Mouse (Mus musculus): ENCODE measurements at regions not wholly inside any gene's neighbourhood (a gene's known extent, or its start where the extent isn't known, plus 50 kb on each side); places are given as distances from the start of the nearest gene placed in this dataset.

DNA sequence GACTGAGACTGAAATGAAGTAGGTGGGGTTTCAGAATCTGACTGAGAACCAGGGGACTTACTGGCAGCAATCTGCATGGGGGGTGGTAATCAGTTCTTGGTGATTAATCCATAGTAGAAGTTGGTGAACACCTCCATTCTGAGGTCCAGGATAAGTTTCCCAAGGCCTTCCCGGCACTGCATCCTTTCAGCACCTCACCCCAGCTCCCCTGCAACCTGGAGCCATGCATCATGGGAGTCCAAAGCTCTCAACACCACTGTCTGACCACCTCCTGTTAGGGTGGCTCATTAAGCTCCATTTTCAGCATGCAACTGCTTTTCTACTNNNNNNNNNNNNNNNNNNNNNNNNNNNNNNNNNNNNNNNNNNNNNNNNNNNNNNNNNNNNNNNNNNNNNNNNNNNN lies 157.0 kb downstream of the Cyp26b1 start:
- no peak for DNase-seq (ENCODE audit: low spot score in 2 of 2)

DNA sequence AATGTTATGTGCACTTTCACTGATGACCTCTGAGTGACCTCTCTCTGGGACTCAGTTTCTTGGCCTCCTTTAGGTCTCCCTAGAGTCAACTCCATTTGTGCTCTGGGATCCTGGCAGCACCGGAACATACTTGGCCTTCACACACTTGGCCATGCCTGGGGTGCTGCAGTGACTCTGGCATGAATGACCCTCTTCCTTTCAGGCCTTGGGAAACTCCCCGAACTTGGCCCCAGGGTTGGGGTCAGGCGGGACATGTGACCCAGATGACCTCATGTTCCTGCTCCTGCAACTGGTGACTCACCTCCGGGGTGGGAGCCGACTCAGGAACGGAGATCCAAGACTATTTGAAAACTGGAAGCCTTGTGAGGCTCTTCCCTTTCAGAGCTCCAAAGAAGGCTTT lies 159.2 kb downstream of the Cyp26b1 start:
- no peak for DNase-seq (ENCODE audit: low spot score in 2 of 2)

DNA sequence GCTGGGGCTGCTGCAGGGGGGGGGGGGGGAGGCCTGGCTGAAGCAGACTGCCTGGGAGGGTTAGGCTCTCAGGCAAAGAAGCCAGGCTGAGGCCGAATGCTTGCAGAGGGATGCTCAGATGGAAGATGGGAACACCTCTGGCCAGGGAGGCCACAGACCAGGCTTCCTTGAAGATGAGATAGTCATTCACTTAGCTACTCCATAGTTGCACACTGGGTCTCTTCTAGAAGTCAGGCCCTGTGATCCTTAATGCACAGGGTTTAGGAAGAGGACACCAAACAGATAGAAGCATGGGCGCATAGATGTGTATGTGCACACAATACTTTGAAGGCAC lies 162.1 kb downstream of the Cyp26b1 start:
- no peak for DNase-seq (ENCODE audit: low spot score in 2 of 2)

DNA sequence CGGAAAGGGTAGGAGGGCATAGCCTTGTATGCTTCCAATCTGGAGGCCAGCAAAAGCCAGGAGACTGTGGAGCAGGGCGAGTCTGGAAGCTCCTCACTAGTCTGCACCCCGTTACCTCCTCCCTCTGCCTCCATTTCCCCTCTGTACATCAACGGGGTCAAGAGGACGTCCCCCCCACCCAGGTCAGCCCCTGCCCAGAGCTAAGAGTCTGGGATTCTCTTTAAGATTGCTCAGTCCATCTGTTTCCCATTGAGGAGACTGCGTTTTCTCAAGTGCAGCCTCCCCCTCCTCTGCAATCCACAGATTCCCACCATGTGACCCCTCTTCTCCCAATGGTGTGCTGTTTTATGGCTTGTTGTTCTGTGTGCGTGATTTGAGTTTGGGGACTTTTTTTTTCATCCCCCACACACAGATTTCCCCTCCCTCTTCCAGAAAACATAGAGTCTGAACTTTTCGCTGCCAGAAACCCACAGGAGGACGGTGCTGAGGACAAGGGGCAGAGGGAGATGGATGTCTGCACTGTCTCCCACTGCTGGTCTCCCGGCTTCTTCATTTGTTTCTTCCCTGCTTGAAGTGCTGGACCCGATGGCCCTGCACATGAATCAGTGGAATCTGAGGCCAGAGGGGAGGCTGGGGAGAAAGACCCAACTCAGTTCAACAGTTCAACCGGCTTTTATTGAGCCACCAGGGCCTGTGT lies 162.6 kb downstream of the Cyp26b1 start:
- DNase-seq (ENCODE audit: low spot score in 2 of 2): no peak

DNA sequence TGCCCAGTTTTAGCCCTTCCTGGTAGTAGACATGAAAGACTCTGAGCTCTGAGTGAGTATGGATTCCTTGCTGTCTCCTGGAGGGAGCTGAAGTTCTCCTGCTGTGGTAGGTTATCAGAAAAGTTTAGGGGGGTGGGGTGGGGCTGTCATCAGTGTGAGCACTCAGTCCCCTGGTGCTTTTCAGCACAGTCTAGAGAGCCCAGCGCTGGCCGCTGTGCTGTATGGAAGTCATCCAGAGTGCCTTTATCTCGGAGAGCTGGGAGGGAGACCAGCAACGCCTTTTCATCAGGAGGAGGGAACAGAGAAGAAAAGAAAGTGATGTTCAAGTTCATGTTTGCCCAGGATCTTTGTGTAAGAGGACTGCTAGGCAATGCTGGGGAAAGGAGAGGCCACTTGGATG lies 163.6 kb downstream of the Cyp26b1 start:
- no peak for DNase-seq (ENCODE audit: low spot score in 2 of 2)

DNA sequence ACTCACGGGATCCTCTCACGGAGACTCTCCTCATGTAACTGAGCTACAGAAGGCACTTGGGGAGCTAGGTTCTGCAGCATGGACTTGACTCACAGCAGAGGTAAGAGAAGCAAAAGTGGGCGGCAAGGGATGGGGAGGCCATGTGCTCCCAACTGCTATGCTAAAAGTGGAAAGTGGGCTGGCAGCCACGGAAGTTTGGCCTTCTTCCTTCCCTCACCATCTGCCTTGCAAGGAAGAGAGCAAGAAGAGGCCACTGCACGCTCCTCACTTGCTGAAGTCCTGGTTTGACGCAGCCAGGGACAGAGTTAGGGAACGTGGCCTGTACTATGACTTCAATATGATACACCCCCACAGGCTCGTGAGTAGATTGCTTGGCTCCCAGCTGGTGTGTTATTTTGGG lies 164.5 kb downstream of the Cyp26b1 start:
- DNase-seq (ENCODE audit: low spot score in 2 of 2): peak; percentile 59 to 71

DNA sequence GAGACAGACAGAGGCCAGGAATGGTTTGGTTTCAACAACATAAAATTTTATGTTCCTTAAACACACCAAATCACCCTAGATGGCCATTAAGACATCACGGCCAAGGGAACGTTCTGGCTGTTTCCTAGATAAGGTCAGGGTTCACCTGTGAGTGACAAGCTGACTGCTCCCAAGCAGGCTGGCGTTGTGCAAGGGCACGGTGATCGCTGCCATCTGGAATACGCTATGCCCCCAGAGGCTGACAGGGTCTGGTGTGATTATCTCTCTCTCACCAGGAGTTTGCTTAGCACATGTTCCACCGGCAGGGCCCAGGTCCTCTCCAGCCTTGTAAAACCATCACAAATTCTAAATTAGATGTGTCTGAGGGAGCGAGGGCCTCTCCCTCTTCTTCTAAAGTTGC lies 167.0 kb downstream of the Cyp26b1 start:
- no peak for DNase-seq (ENCODE audit: low spot score in 2 of 2)

DNA sequence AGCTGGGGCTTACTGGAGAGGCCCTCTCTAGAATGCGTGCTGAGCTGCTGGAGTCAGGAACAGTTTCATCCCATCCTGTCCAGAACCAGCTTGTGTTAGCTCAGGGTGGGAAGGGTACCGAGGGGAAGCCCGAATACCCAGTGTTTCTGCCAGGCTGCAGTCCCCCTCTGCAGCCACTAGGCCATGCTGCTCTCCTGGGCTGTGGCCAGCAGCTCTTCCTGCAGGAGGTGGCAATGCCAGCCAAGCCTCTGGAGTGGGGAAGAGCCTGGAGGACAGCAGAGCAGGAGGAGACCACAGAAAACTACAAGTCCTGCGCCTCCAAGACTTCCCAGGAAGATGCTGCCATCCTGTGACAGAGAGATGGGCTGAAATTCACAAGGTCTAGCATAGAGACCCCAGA lies 167.9 kb downstream of the Cyp26b1 start:
- no peak for DNase-seq (ENCODE audit: low spot score in 2 of 2)

DNA sequence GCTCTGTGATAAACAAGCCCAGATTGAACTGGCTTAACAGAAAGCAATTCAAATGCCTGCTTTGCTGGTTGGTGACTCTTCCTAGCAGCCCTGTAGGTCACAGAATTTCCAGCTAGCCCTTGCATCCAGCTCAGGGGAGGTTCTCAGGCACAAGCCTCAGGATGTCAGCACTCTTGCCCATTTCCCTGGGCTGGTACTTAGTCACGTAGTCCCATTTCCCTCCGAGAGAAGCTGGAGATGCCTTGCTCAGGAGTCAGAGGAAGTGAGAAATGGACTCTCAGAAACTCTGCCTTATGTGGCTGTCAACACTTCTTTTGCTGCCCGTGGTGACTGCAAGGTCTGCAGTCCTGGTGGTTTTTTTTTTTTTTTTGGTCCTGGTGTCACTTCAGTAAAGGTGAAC lies 170.8 kb downstream of the Cyp26b1 start:
- no peak for DNase-seq (ENCODE audit: low spot score in 2 of 2)

DNA sequence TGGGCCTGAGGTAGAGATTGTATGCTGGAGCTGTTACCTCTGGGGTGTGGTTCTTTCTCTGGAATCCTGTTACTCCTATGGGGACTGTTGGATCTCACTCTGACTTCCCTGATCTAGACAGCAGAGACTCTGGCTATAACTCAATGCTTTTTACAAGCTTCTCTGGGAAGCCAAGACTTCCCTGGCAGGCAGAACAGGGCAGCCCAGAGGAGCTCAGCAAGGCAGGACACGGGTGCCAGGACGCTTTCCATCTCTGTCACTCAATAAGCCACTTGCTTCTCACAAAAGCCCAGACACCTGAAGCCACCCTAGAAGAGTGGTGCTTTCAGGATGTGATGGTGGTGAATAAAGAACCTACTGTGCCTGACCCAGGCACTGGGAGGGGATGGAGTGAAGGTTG lies 174.0 kb downstream of the Cyp26b1 start:
- DNase-seq (ENCODE audit: low spot score in 2 of 2): no peak

DNA sequence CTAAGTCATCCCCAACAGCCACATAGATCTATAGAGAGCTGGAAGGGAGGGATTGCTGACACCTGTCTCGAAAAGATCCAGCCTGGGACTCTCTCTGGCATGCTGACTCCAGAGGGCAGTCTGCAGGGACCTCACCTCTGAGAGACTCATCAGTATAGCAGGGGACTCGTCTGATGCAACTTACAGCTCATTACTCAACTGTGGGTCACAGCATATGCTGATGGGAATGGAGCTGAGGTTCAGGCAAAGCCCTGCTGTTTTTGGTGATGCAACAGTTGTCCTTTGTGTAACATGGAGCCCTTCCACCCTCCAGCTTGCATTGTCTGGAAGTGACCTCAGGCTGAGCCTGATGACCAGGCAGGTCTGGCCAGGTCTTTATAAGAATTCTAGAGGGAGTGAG lies 174.4 kb downstream of the Cyp26b1 start:
- DNase-seq (ENCODE audit: low spot score in 2 of 2): no peak

DNA sequence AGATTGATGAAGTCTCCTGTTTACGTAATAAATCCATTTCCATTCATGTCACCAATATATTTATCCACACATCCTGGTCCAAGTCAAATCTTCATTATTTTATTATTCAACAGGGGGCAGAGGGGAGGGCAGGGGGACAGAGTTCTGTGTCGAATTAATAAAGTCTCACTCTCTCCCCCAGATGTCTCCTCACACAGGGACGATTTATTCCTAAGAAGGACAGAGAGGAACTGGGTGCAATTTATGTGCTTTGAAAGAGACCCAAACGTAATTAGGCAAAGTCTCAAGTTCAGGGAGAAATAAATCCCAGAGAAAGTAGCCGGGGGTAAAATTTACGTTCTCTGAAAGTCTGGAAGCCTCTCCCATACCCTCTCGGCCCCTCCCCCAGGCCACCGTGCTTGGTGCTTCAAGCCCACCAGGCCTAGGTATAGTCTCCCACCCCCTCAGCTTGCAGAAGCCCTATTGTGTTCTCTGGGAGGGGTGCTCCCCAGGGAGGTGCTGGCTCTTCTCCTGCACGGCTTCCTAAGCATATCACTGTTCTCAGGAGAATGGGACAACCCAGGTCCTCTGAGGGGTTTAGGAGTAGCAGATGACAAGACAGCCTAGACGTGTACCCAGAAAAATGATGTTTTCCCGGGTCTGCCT lies 176.6 kb downstream of the Cyp26b1 start:
- no peak for DNase-seq (ENCODE audit: low spot score in 2 of 2)

DNA sequence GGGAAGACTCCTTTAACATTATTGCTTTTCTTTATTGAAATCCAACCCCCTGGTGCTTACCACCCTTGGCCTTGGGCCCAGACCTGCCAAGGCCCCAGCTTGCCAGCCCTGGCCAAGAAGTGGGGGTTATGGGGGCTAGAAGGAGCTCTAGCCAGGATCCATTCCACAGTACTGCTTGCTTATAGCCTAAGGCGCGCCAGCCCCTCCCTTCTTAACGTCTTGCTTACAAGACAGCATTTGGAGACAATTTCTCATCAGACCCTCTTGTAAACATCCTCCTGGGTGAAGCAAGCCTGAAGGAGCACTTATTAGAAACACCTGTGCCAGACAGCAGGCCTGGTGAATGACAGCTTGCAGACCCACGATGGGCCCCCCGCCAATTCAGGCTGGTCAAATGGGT lies 179.3 kb downstream of the Cyp26b1 start:
- DNase-seq (ENCODE audit: low spot score in 2 of 2): no peak

DNA sequence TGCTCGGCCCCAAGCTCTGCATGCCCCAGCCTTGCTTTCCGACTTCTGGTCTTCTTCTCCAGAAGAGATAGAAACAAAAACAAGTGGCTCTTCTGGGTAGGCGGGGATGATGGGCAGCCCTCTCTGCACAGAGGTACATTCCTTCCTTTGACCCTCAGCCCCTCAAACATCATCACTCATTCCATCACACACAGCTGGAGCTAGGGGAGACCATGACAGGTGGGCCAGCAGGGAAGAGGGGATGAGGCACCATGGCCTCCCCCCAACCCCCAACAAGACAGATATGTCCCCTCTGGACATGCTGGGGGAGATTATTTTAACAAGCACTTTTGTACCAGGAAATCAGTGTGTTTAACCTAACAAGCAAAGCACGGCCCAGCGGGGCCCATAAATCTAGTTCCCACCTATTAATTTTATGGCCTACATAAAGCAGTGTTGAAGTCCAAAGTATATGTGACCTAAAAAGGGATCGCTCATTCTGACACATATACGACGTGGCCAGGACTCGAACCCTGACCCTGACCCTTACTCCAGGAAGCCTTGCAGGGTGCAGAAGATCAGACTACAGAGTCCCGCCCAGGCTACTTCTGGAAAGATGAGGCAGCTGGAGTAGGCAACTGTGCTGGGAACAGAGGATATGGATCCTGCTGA lies 183.7 kb downstream of the Cyp26b1 start:
- DNase-seq (ENCODE audit: low spot score in 2 of 2): no peak

DNA sequence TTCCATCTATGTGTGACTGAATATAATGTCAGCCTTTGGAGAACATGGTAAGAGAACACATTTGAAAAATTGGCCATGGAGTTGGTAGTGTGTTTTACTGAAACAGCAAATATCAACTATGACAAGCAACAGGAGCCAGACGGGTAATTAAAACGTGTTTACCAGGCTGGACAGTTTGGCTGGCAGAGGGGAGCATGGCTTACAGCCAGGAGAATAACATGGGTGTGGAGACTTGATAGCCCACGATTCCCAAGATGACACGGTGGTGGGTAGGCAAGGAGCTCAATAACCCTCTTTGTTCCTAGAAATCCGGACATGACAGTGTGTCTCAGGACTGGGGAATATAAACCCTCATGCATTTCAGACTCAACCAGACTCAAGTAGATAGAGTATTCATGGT lies 185.2 kb downstream of the Cyp26b1 start:
- DNase-seq (ENCODE audit: low spot score in 2 of 2): no peak

DNA sequence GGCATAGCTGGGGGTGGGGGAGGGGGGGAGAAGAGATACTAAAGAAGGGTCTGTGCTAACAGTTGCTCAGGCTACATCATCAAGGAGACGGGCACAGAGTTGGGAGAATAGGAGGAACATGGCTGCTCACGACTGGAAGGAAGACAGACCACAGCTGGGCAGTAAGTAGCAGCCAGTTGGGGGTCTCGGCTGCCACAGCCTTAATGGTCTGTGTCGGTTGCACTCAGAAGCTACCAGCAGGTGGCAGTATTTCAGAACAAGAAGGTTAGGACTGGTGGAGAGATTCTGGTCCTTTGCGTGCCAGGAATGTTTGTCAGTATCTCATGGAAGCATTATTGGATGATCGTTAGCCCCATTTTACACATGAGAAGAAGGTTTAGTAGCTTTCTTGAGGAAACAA lies 185.9 kb downstream of the Cyp26b1 start:
- peak in 1 of 2 experiments; percentile 50 for DNase-seq (ENCODE audit: low spot score in 2 of 2)

DNA sequence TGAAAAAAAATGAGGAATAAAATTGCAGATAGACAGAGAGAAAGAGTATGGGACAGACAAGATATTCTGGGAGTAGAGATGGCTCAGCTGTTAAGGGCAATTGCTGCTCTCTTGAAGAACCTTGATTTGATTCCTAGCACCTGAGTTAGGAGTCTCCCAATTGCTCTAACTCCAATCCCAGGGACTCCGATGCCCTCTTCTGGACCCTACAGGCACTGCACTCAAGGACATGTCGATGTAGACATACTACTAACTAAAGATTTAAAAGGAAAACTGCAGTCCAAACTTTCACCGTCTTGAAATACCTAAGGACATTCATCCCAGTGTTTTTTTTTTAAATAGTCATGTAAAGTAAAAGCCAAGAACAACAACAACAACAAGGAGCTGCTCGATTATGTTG lies 189.0 kb downstream of the Cyp26b1 start:
- DNase-seq (ENCODE audit: low spot score in 2 of 2): no peak

DNA sequence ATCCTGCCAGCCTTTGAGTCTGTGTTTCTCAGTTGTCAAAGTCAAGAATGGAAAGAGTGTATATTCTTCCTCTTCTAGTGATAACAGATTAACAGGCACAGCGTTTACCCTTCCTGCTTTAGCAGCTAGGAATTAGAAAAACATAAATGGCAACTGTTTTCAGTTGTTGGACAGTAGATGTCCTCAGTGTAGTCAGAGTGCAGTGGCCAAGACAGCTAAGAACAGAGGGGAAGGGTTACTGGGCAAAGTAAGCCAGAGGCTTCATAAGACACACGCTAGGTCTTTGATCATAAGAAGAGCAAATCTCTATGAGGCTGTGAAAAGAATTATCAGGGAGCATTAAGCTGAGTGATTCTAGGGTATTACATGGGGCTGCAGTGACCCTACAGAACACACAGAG lies 191.3 kb downstream of the Cyp26b1 start:
- no peak for DNase-seq (ENCODE audit: low spot score in 2 of 2)

DNA sequence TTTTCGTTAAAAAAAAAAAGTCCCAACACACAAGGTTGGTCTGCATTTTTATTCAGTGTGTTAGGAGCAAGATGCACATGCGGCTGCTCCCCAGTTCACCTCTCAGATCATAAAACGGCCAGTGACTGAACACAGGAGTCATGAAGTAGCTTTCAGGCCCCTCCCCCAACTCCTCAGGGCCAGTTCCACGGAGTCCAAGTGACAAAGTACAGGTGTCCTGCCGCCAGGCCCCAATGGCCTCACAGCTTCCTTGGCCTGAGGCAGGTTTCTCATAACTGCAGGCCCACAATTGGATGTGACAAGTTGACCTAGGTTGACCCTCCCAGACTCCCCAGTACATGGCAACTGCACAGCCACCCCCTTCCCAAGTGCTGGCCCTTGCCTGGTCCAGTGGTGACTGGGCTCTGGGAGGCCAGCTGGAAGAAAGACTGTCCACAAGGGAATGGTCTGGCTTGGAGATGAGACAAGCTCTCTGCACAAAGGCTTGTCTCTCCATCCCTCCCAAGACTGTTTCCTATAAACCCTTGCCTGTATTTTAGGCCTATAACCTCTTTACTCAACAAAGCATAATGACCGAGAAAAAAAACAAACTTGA lies 199.1 kb downstream of the Cyp26b1 start:
- DNase-seq (ENCODE audit: low spot score in 2 of 2): no peak

DNA sequence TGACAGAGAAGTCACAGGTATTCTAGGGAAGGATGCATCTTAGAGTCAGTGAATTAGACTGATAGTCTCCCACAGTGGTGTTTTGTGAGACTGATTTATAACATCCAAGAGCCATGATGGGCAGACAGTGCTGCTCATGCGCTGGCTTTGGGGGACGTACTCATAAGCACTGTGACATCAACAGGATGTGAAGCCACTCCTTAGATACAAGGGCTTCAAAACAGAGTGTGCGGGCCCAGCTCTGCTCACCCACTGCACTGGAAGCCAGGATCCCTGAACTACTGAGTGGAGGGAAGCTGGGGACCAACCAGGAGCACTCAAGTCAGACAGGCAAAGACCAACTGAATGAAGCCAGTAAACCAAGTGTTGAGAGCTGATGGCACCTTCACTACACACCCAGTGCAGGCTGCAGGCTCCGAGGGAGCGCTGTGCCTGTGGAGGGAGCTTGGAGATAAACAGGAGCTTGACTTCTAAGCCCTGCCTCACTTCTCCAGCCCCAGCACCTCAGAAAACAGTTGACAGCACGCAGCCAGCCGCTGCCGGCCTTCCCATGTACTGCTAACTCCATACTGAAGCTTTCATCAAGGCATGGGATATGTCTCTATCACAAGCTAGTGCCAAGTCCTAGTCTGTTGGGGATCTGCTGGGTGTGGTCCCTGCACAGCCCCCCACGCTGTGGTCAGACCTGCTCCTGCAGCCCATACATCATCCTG lies 200.0 kb downstream of the Cyp26b1 start:
- no peak for DNase-seq (ENCODE audit: low spot score in 2 of 2)

DNA sequence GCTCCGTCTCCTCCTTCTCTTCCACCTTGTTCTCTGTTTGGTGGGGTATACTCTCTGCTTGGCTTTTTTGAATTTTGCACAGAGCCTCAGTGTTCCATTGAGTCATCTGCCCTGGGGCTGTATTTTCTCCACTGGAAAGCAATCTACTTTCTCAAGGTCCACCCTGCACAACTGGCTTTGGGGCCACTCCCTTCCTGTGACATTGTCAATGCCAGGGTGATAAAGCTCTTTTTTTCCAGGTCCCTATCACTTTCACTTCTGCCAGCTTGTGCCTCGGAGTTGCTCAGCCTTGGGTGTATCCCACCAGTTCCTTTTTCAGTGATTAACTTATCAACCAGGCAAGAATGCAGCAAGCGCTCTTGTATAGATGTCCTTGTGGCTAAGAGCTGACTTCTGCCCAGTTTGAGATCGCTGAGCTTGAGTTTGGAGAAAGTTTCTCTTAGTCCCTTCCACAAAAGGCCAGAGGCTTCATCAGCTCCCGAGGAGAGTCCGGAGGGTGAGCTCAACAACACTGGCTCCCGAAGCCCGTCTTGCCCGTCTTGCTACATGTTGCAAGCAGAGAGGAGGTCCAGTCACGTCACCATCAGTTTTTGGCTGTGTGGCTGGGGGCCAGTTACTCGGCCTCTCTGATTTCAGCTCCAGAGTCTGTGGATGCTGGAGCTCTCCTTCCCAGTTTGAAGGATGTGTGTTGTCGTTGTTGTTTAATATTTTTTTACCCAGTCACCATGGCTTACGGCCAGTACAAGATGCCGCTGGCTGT lies 200.8 kb downstream of the Cyp26b1 start:
- DNase-seq (ENCODE audit: low spot score in 2 of 2): no peak

DNA sequence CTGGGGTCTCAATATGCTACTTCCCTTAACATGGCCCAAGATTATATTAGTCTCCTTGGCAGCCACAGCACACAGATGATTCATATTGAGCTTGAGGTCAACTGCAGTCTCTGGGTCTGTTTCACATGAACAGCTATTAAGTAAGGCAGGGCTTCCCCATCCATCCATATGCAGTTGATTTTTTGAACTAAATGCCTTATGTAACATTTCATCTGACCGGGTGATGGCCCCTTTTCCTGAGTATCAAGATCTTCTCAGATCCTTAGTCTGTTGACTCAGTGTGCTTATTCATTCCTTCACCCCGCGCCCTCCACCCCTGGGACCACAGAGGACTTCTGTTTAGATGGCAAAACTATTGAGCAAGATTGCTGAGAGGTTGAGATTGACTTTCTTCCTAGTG lies 202.7 kb downstream of the Cyp26b1 start:
- no peak for DNase-seq (ENCODE audit: low spot score in 2 of 2)

Measured in frontal cortex, postnatal 14 days (tissue).